Mouse (Mus musculus): Measurements from ENCODE around the gene Msi2. TPM values are rescaled to one million over a fixed set of nuclear protein-coding genes. Genes with fewer than 3 reads are reported as not detected.

Gene Msi2
- polyA plus RNA-seq, 1 experiment from 2014 or later: 25.6 TPM

- H3K27ac ChIP-seq (ENCODE audit: low read depth, low read length): no peak overlapping the region
- peaks cover 38% of the 10 kb centered on the region for H3K4me1 ChIP-seq (ENCODE audit: control insufficient read depth, insufficient read depth, low read length)
- H3K9me3 ChIP-seq (ENCODE audit: control insufficient read depth, low read length): no peaks in the 10 kb centered on the region
- no peaks in the 10 kb centered on the region for H3K27me3 ChIP-seq (ENCODE audit: control insufficient read depth, insufficient read depth, low read length)
- no peaks in the 10 kb centered on the region for H3K36me3 ChIP-seq (ENCODE audit: control insufficient read depth, insufficient read depth, low read length)
- 70% methylated on average over 4 of the region's 4 CpGs for WGBS
- H3K4me3 ChIP-seq (ENCODE audit: low read depth, low read length): no peak overlapping the region
- H3K9ac ChIP-seq (replicated peaks; ENCODE audit: low read depth, low read length): no peak overlapping the region
- H3K4me2 ChIP-seq (ENCODE audit: low read depth, low read length): no peak overlapping the region
- no peak for ATAC-seq (ENCODE audit: low read depth)
Observed at GRCm38 (mm10) chr11:88489985-88490384, 228.3 kb downstream of the Msi2 start.

GRCm38 (mm10) chr11:88488941-88489724 is 229.2 kb downstream of the Msi2 start:
- 45% methylated on average over 17 of the region's 17 CpGs for WGBS
- H3K4me3 ChIP-seq (ENCODE audit: low read depth, low read length): no peak overlapping the region
- H3K9ac ChIP-seq (replicated peaks; ENCODE audit: low read depth, low read length): no peak overlapping the region
- ATAC-seq (ENCODE audit: low read depth): peak; percentile 48; the same call in 1 of the 2 replicates
- H3K4me1 ChIP-seq (ENCODE audit: control insufficient read depth, insufficient read depth, low read length): peaks cover 39% of the 10 kb centered on the region
- no peaks in the 10 kb centered on the region for H3K9me3 ChIP-seq (ENCODE audit: control insufficient read depth, low read length)
- no peak overlapping the region for H3K4me2 ChIP-seq (ENCODE audit: low read depth, low read length)
- peak overlapping the region; percentile 64 for H3K27ac ChIP-seq (ENCODE audit: low read depth, low read length)
- no peaks in the 10 kb centered on the region for H3K36me3 ChIP-seq (ENCODE audit: control insufficient read depth, insufficient read depth, low read length)
- no peaks in the 10 kb centered on the region for H3K27me3 ChIP-seq (ENCODE audit: control insufficient read depth, insufficient read depth, low read length)

GRCm38 (mm10) chr11:88488175-88488940 is 230.0 kb downstream of the Msi2 start:
- no peaks in the 10 kb centered on the region for H3K36me3 ChIP-seq (ENCODE audit: control insufficient read depth, insufficient read depth, low read length)
- peak overlapping the region; percentile 64 for H3K27ac ChIP-seq (ENCODE audit: low read depth, low read length)
- peaks cover 37% of the 10 kb centered on the region for H3K4me1 ChIP-seq (ENCODE audit: control insufficient read depth, insufficient read depth, low read length)
- no peak overlapping the region for H3K4me3 ChIP-seq (ENCODE audit: low read depth, low read length)
- H3K4me2 ChIP-seq (ENCODE audit: low read depth, low read length): no peak overlapping the region
- WGBS: 58% methylated on average over 13 of the region's 13 CpGs
- ATAC-seq (ENCODE audit: low read depth): peak; percentile 52
- no peaks in the 10 kb centered on the region for H3K9me3 ChIP-seq (ENCODE audit: control insufficient read depth, low read length)
- H3K27me3 ChIP-seq (ENCODE audit: control insufficient read depth, insufficient read depth, low read length): no peaks in the 10 kb centered on the region
- no peak overlapping the region for H3K9ac ChIP-seq (replicated peaks; ENCODE audit: low read depth, low read length)

GRCm38 (mm10) chr11:88485987-88486386 is 232.3 kb downstream of the Msi2 start:
- H3K36me3 ChIP-seq (ENCODE audit: control insufficient read depth, insufficient read depth, low read length): no peaks in the 10 kb centered on the region
- no peak overlapping the region for H3K4me2 ChIP-seq (ENCODE audit: low read depth, low read length)
- ATAC-seq (ENCODE audit: low read depth): no peak
- no peak overlapping the region for H3K4me3 ChIP-seq (ENCODE audit: low read depth, low read length)
- H3K4me1 ChIP-seq (ENCODE audit: control insufficient read depth, insufficient read depth, low read length): peaks cover 59% of the 10 kb centered on the region
- H3K27ac ChIP-seq (ENCODE audit: low read depth, low read length): 0 out of 2 replicates have a peak overlapping the region, but pooled peaks have one; percentile 35
- no peaks in the 10 kb centered on the region for H3K27me3 ChIP-seq (ENCODE audit: control insufficient read depth, insufficient read depth, low read length)
- no peaks in the 10 kb centered on the region for H3K9me3 ChIP-seq (ENCODE audit: control insufficient read depth, low read length)
- WGBS: 72% methylated on average over 1 of the region's 1 CpGs
- H3K9ac ChIP-seq (replicated peaks; ENCODE audit: low read depth, low read length): no peak overlapping the region

- Histone ChIP-seq H3K9me3 (ENCODE audit: control insufficient read depth, low read length) (no peaks in the 10 kb centered on the region), H3K4me3 (ENCODE audit: low read depth, low read length) (no peak overlapping the region), H3K9ac (replicated peaks; ENCODE audit: low read depth, low read length) (no peak overlapping the region), H3K36me3 (ENCODE audit: control insufficient read depth, insufficient read depth, low read length) (no peaks in the 10 kb centered on the region), H3K4me1 (ENCODE audit: control insufficient read depth, insufficient read depth, low read length) (peaks cover 63% of the 10 kb centered on the region), H3K27me3 (ENCODE audit: control insufficient read depth, insufficient read depth, low read length) (no peaks in the 10 kb centered on the region), H3K27ac (ENCODE audit: low read depth, low read length) (0 out of 2 replicates have a peak overlapping the region, but pooled peaks have one; percentile 35), H3K4me2 (ENCODE audit: low read depth, low read length) (no peak overlapping the region)
- ATAC-seq (ENCODE audit: low read depth): no peak
- WGBS: 41% methylated on average over 4 of the region's 4 CpGs
Observed at GRCm38 (mm10) chr11:88485088-88485487, 233.2 kb downstream of the Msi2 start.

GRCm38 (mm10) chr11:88484047-88484446 is 234.3 kb downstream of the Msi2 start:
- Histone ChIP-seq H3K4me3 (ENCODE audit: low read depth, low read length) (no peak overlapping the region), H3K9me3 (ENCODE audit: control insufficient read depth, low read length) (no peaks in the 10 kb centered on the region), H3K36me3 (ENCODE audit: control insufficient read depth, insufficient read depth, low read length) (no peaks in the 10 kb centered on the region), H3K27ac (ENCODE audit: low read depth, low read length) (peak overlapping the region; percentile 5; the same call in 1 of the 2 replicates), H3K4me2 (ENCODE audit: low read depth, low read length) (no peak overlapping the region), H3K27me3 (ENCODE audit: control insufficient read depth, insufficient read depth, low read length) (no peaks in the 10 kb centered on the region), H3K4me1 (ENCODE audit: control insufficient read depth, insufficient read depth, low read length) (peaks cover 52% of the 10 kb centered on the region), H3K9ac (replicated peaks; ENCODE audit: low read depth, low read length) (no peak overlapping the region)
- ATAC-seq (ENCODE audit: low read depth): no peak
- WGBS: 86% methylated on average over 3 of the region's 3 CpGs

GRCm38 (mm10) chr11:88482636-88483035 is 235.7 kb downstream of the Msi2 start:
- peaks cover 42% of the 10 kb centered on the region for H3K4me1 ChIP-seq (ENCODE audit: control insufficient read depth, insufficient read depth, low read length)
- peak overlapping the region; percentile 71 for H3K27ac ChIP-seq (ENCODE audit: low read depth, low read length)
- H3K9me3 ChIP-seq (ENCODE audit: control insufficient read depth, low read length): no peaks in the 10 kb centered on the region
- no peaks in the 10 kb centered on the region for H3K36me3 ChIP-seq (ENCODE audit: control insufficient read depth, insufficient read depth, low read length)
- no peak overlapping the region for H3K4me2 ChIP-seq (ENCODE audit: low read depth, low read length)
- no peak for ATAC-seq (ENCODE audit: low read depth)
- WGBS: 24% methylated on average over 11 of the region's 11 CpGs
- H3K9ac ChIP-seq (replicated peaks; ENCODE audit: low read depth, low read length): no peak overlapping the region
- H3K27me3 ChIP-seq (ENCODE audit: control insufficient read depth, insufficient read depth, low read length): no peaks in the 10 kb centered on the region
- no peak overlapping the region for H3K4me3 ChIP-seq (ENCODE audit: low read depth, low read length)

GRCm38 (mm10) chr11:88482236-88482635 is 236.1 kb downstream of the Msi2 start:
- Histone ChIP-seq H3K4me2 (ENCODE audit: low read depth, low read length) (no peak overlapping the region), H3K9ac (replicated peaks; ENCODE audit: low read depth, low read length) (no peak overlapping the region)
- 15% methylated on average over 6 of the region's 6 CpGs for WGBS

GRCm38 (mm10) chr11:88481602-88482161 is 236.6 kb downstream of the Msi2 start:
- H3K4me1 ChIP-seq (ENCODE audit: control insufficient read depth, insufficient read depth, low read length): peaks cover 42% of the 10 kb centered on the region
- H3K27me3 ChIP-seq (ENCODE audit: control insufficient read depth, insufficient read depth, low read length): no peaks in the 10 kb centered on the region
- ATAC-seq (ENCODE audit: low read depth): peak; percentile 80
- no peak overlapping the region for H3K4me3 ChIP-seq (ENCODE audit: low read depth, low read length)
- WGBS: 28% methylated on average over 7 of the region's 7 CpGs
- no peak overlapping the region for H3K4me2 ChIP-seq (ENCODE audit: low read depth, low read length)
- no peak overlapping the region for H3K9ac ChIP-seq (replicated peaks; ENCODE audit: low read depth, low read length)
- peak overlapping the region; percentile 71 for H3K27ac ChIP-seq (ENCODE audit: low read depth, low read length)
- no peaks in the 10 kb centered on the region for H3K36me3 ChIP-seq (ENCODE audit: control insufficient read depth, insufficient read depth, low read length)
- no peaks in the 10 kb centered on the region for H3K9me3 ChIP-seq (ENCODE audit: control insufficient read depth, low read length)

More at GRCm38 (mm10) chr11:88482236-88482635, 236.1 kb downstream of the Msi2 start:
- H3K4me1 ChIP-seq (ENCODE audit: control insufficient read depth, insufficient read depth, low read length): peaks cover 42% of the 10 kb centered on the region
- H3K27ac ChIP-seq (ENCODE audit: low read depth, low read length): peak overlapping the region; percentile 71
- H3K27me3 ChIP-seq (ENCODE audit: control insufficient read depth, insufficient read depth, low read length): no peaks in the 10 kb centered on the region
- H3K36me3 ChIP-seq (ENCODE audit: control insufficient read depth, insufficient read depth, low read length): no peaks in the 10 kb centered on the region
- H3K4me3 ChIP-seq (ENCODE audit: low read depth, low read length): no peak overlapping the region
- no peaks in the 10 kb centered on the region for H3K9me3 ChIP-seq (ENCODE audit: control insufficient read depth, low read length)
- no peak for ATAC-seq (ENCODE audit: low read depth)

Measured in neural tube, embryonic 14.5 days (tissue).